Mouse (Mus musculus): ENCODE measurements around the gene Tecpr2. TPM values are rescaled to one million over a fixed set of nuclear protein-coding genes. Genes with fewer than 3 reads are reported as not detected.

Gene Tecpr2
- polyA plus RNA-seq, 2 experiments, result 1.1 to 2.3 TPM

- Histone ChIP-seq H3K36me3 (replicated peaks; ENCODE audit: control insufficient read depth, insufficient read depth, low read depth) (no peaks in the 10 kb centered on the region), H3K4me3 (ENCODE audit: insufficient read depth in 1 of 2, low read depth in 2 of 2, low read length in 2 of 2) (no peak overlapping the region), H3K9me3 (ENCODE audit: control insufficient read depth, low read length) (no peaks in the 10 kb centered on the region), H3K27ac (no peak overlapping the region), H3K27me3 (ENCODE audit: control insufficient read depth, insufficient read depth, low read length) (no peaks in the 10 kb centered on the region), H3K9ac (replicated peaks) (no peak overlapping the region), H3K4me1 (replicated peaks; ENCODE audit: control insufficient read depth in 2 of 2, insufficient read depth in 2 of 2, low read length in 1 of 2) (peaks cover 4 to 6% of the 10 kb centered on the region in 2 experiments), H3K4me2 (ENCODE audit: low read depth) (no peak overlapping the region)
- DNase-seq (ENCODE audit: low read depth in 3 of 3, low spot score in 3 of 3) (no peak), ATAC-seq (ENCODE audit: insufficient read depth) (no peak)
- no peak for TF ChIP-seq EP300 (IDR thresholded peaks at IDR 0.05; ENCODE audit: low read depth)
- TF ChIP-seq CTCF (IDR thresholded peaks at IDR 0.05; ENCODE audit: low read depth), result no peak
- 88% methylated on average over 5 of the region's 5 CpGs for WGBS (ENCODE audit: insufficient replicate concordance)
Measured at GRCm38 (mm10) chr12:110937496-110937895, 48.4 kb downstream of the Tecpr2 start.

- no peak overlapping the region for H3K27ac ChIP-seq
- no peak overlapping the region for H3K4me3 ChIP-seq (ENCODE audit: insufficient read depth in 1 of 2, low read depth in 2 of 2, low read length in 2 of 2)
- TF ChIP-seq EP300 (IDR thresholded peaks at IDR 0.05; ENCODE audit: low read depth) (no peak), CTCF (IDR thresholded peaks at IDR 0.05; ENCODE audit: low read depth) (no peak)
- no peaks in the 10 kb centered on the region for H3K36me3 ChIP-seq (replicated peaks; ENCODE audit: control insufficient read depth, insufficient read depth, low read depth)
- peaks cover 4 to 6% of the 10 kb centered on the region in 2 experiments for H3K4me1 ChIP-seq (replicated peaks; ENCODE audit: control insufficient read depth in 2 of 2, insufficient read depth in 2 of 2, low read length in 1 of 2)
- H3K9me3 ChIP-seq (ENCODE audit: control insufficient read depth, low read length), result no peaks in the 10 kb centered on the region
- H3K4me2 ChIP-seq (ENCODE audit: low read depth), result no peak overlapping the region
- ATAC-seq (ENCODE audit: insufficient read depth) (no peak), DNase-seq (ENCODE audit: low read depth in 3 of 3, low spot score in 3 of 3) (no peak)
- H3K9ac ChIP-seq (replicated peaks), result no peak overlapping the region
- H3K27me3 ChIP-seq (ENCODE audit: control insufficient read depth, insufficient read depth, low read length), result no peaks in the 10 kb centered on the region
- 77% methylated on average over 5 of the region's 5 CpGs for WGBS (ENCODE audit: insufficient replicate concordance)
Measured at GRCm38 (mm10) chr12:110939385-110939784, 50.3 kb downstream of the Tecpr2 start.

- WGBS (ENCODE audit: insufficient replicate concordance), result 80% methylated on average over 3 of the region's 3 CpGs
- H3K27me3 ChIP-seq (ENCODE audit: control insufficient read depth, insufficient read depth, low read length), result no peaks in the 10 kb centered on the region
- H3K4me2 ChIP-seq (ENCODE audit: low read depth), result no peak overlapping the region
- peaks cover 4 to 6% of the 10 kb centered on the region in 2 experiments for H3K4me1 ChIP-seq (replicated peaks; ENCODE audit: control insufficient read depth in 2 of 2, insufficient read depth in 2 of 2, low read length in 1 of 2)
- ATAC-seq (ENCODE audit: insufficient read depth) (no peak), DNase-seq (ENCODE audit: low read depth in 3 of 3, low spot score in 3 of 3) (no peak)
- no peak overlapping the region for H3K27ac ChIP-seq
- no peak overlapping the region for H3K9ac ChIP-seq (replicated peaks)
- H3K36me3 ChIP-seq (replicated peaks; ENCODE audit: control insufficient read depth, insufficient read depth, low read depth), result no peaks in the 10 kb centered on the region
- H3K4me3 ChIP-seq (ENCODE audit: insufficient read depth in 1 of 2, low read depth in 2 of 2, low read length in 2 of 2), result no peak overlapping the region
- TF ChIP-seq EP300 (IDR thresholded peaks at IDR 0.05; ENCODE audit: low read depth) (no peak), CTCF (IDR thresholded peaks at IDR 0.05; ENCODE audit: low read depth) (no peak)
- no peaks in the 10 kb centered on the region for H3K9me3 ChIP-seq (ENCODE audit: control insufficient read depth, low read length)
Measured at GRCm38 (mm10) chr12:110940869-110941268, 51.8 kb downstream of the Tecpr2 start.

GRCm38 (mm10) chr12:110946216-110946615 is 57.2 kb downstream of the Tecpr2 start:
- 81% methylated on average over 7 of the region's 7 CpGs for WGBS (ENCODE audit: insufficient replicate concordance)
- Histone ChIP-seq H3K4me2 (ENCODE audit: low read depth) (no peak overlapping the region), H3K4me1 (replicated peaks; ENCODE audit: control insufficient read depth in 2 of 2, insufficient read depth in 2 of 2, low read length in 1 of 2) (peaks cover 4 to 12% of the 10 kb centered on the region in 2 experiments), H3K4me3 (ENCODE audit: insufficient read depth in 1 of 2, low read depth in 2 of 2, low read length in 2 of 2) (no peak overlapping the region), H3K27ac (no peak overlapping the region), H3K36me3 (replicated peaks; ENCODE audit: control insufficient read depth, insufficient read depth, low read depth) (no peaks in the 10 kb centered on the region; the same call in 1 of the 2 replicates), H3K9ac (replicated peaks) (no peak overlapping the region), H3K9me3 (ENCODE audit: control insufficient read depth, low read length) (no peaks in the 10 kb centered on the region), H3K27me3 (ENCODE audit: control insufficient read depth, insufficient read depth, low read length) (no peaks in the 10 kb centered on the region)
- no peak for TF ChIP-seq CTCF (IDR thresholded peaks at IDR 0.05; ENCODE audit: low read depth)
- TF ChIP-seq EP300 (IDR thresholded peaks at IDR 0.05; ENCODE audit: low read depth), result no peak
- no peak for DNase-seq (ENCODE audit: low read depth in 3 of 3, low spot score in 3 of 3)
- no peak for ATAC-seq (ENCODE audit: insufficient read depth)

GRCm38 (mm10) chr12:110948082-110948909 is 59.2 kb downstream of the Tecpr2 start:
- peaks cover 11 to 22% of the 10 kb centered on the region in 2 experiments for H3K4me1 ChIP-seq (replicated peaks; ENCODE audit: control insufficient read depth in 2 of 2, insufficient read depth in 2 of 2, low read length in 1 of 2)
- no peak for TF ChIP-seq EP300 (IDR thresholded peaks at IDR 0.05; ENCODE audit: low read depth)
- TF ChIP-seq CTCF (IDR thresholded peaks at IDR 0.05; ENCODE audit: low read depth), result no peak
- H3K4me3 ChIP-seq (ENCODE audit: insufficient read depth in 1 of 2, low read depth in 2 of 2, low read length in 2 of 2), result no peak overlapping the region
- H3K27me3 ChIP-seq (ENCODE audit: control insufficient read depth, insufficient read depth, low read length), result no peaks in the 10 kb centered on the region
- no peak for ATAC-seq (ENCODE audit: insufficient read depth)
- no peaks in the 10 kb centered on the region for H3K9me3 ChIP-seq (ENCODE audit: control insufficient read depth, low read length)
- WGBS (ENCODE audit: insufficient replicate concordance), result 67% methylated on average over 6 of the region's 6 CpGs
- no peaks in the 10 kb centered on the region; the same call in 1 of the 2 replicates for H3K36me3 ChIP-seq (replicated peaks; ENCODE audit: control insufficient read depth, insufficient read depth, low read depth)
- H3K27ac ChIP-seq, result no peak overlapping the region; the same call in none of the 2 replicates
- no peak overlapping the region for H3K4me2 ChIP-seq (ENCODE audit: low read depth)
- H3K9ac ChIP-seq (replicated peaks), result no peak overlapping the region
- no peak for DNase-seq (ENCODE audit: low read depth in 3 of 3, low spot score in 3 of 3)
